Mouse (Mus musculus): ENCODE measurements around the gene Fxyd4. TPM values are rescaled to one million over a fixed set of nuclear protein-coding genes. Genes with fewer than 3 reads are reported as not detected.

The Fxyd4 gene
- polyA plus RNA-seq, 1 experiment from 2014 or later: 2.8 TPM

- no peak overlapping the region for H3K4me3 ChIP-seq
- H3K27ac ChIP-seq (replicated peaks): no peak overlapping the region
- H3K4me1 ChIP-seq: no peaks in the 10 kb centered on the region
- H3K27me3 ChIP-seq (ENCODE audit: low read depth, poor library complexity, severe bottlenecking): no peaks in the 10 kb centered on the region
- no peaks in the 10 kb centered on the region for H3K9me3 ChIP-seq (replicated peaks)
- no peak for DNase-seq (ENCODE audit: low spot score)
- 56% methylated on average over 11 of the region's 11 CpGs for WGBS
- peaks cover 30% of the 10 kb centered on the region for H3K36me3 ChIP-seq
Measured at GRCm38 (mm10) chr6:117932325-117933051, 5.0 kb downstream of the Fxyd4 start.

DNA sequence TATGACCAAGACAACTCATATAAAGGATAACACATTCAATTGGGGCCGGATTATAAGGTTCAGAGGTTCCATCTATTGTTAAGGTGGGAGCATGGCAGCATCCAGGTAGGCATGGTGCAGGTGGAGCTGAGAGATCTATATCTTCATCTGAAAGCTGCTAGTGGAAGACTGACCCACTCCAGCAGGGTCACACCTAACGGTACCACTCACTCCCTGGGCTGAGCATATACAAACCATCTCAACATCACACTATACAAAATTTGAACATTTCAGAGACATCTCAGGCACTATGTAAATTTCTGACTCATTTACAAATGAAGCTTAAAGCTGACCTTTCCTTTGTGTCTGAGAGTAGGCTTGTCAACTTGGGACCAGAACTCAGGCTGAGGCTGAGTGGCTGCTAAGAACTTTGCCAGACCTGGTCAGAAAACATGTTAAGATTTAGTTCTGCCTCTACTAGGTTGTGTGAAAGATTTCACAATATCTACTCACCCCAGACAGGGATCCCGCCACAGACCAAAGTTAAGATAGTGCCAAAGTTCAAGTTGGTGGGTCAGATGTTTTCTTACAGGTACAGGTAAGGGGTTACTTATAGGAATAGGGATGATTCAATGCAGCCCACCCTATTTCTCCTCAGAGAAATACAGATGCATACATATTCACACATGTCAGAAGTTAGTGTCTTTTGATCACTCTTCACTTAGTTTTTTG, 7.4 kb downstream of the Fxyd4 start:
- WGBS: 97% methylated on average over 3 of the region's 3 CpGs
- DNase-seq (ENCODE audit: low spot score): no peak
- Histone ChIP-seq H3K4me1 (no peaks in the 10 kb centered on the region), H3K27me3 (ENCODE audit: low read depth, poor library complexity, severe bottlenecking) (no peaks in the 10 kb centered on the region), H3K9me3 (replicated peaks) (no peaks in the 10 kb centered on the region), H3K27ac (replicated peaks) (no peak overlapping the region), H3K4me3 (no peak overlapping the region), H3K36me3 (peaks cover 51% of the 10 kb centered on the region)

- H3K4me3 ChIP-seq: no peak overlapping the region
- 88% methylated on average over 5 of the region's 5 CpGs for WGBS
- no peak for DNase-seq (ENCODE audit: low spot score)
- H3K27me3 ChIP-seq (ENCODE audit: low read depth, poor library complexity, severe bottlenecking): no peaks in the 10 kb centered on the region
- H3K27ac ChIP-seq (replicated peaks): no peak overlapping the region
- no peaks in the 10 kb centered on the region for H3K4me1 ChIP-seq
- no peaks in the 10 kb centered on the region for H3K9me3 ChIP-seq (replicated peaks)
- peaks cover 54% of the 10 kb centered on the region for H3K36me3 ChIP-seq
Measured at GRCm38 (mm10) chr6:117928746-117929145, 8.7 kb downstream of the Fxyd4 start.

DNA sequence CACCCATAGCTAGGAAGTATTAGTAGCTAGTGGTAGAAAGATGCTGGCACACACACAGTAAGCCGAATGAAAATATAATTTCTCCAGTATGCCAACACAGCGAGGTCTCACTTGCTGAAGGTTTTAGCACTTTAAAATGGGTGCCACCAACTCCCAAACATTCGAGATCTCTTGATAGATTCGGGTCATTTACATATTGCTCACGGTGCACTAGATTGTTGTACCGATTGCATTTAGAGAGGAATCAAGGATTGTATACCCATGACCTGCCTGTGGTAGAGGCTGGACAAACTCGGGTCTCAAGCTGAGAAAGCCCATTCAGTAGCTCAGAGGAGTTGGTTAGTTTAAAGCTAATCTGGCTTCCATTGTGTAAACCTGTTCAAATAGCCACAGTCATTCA, 9.5 kb downstream of the Fxyd4 start:
- Histone ChIP-seq H3K36me3 (peaks cover 59% of the 10 kb centered on the region), H3K9me3 (replicated peaks) (no peaks in the 10 kb centered on the region), H3K27me3 (ENCODE audit: low read depth, poor library complexity, severe bottlenecking) (no peaks in the 10 kb centered on the region)

GRCm38 (mm10) chr6:117926871-117927491, 10.5 kb downstream of the Fxyd4 start:
- no peak for DNase-seq (ENCODE audit: low spot score)
- Histone ChIP-seq H3K4me1 (no peaks in the 10 kb centered on the region), H3K36me3 (peaks cover 68% of the 10 kb centered on the region), H3K4me3 (no peak overlapping the region), H3K27ac (replicated peaks) (no peak overlapping the region), H3K27me3 (ENCODE audit: low read depth, poor library complexity, severe bottlenecking) (no peaks in the 10 kb centered on the region), H3K9me3 (replicated peaks) (no peaks in the 10 kb centered on the region)
- WGBS: 77% methylated on average over 4 of the region's 4 CpGs

More for the DNA sequence above, 9.5 kb downstream of the Fxyd4 start:
- Histone ChIP-seq H3K4me3 (no peak overlapping the region), H3K4me1 (no peaks in the 10 kb centered on the region), H3K27ac (replicated peaks) (no peak overlapping the region)
- no peak for DNase-seq (ENCODE audit: low spot score)
- WGBS: 86% methylated on average over 7 of the region's 7 CpGs

GRCm38 (mm10) chr6:117922041-117922440, 15.5 kb downstream of the Fxyd4 start:
- Histone ChIP-seq H3K27ac (replicated peaks) (no peak overlapping the region), H3K4me1 (peaks cover 27% of the 10 kb centered on the region), H3K4me3 (no peak overlapping the region), H3K9me3 (replicated peaks) (no peaks in the 10 kb centered on the region), H3K36me3 (peaks cover 69% of the 10 kb centered on the region), H3K27me3 (ENCODE audit: low read depth, poor library complexity, severe bottlenecking) (no peaks in the 10 kb centered on the region)
- WGBS: 93% methylated on average over 3 of the region's 3 CpGs
- no peak for DNase-seq (ENCODE audit: low spot score)

GRCm38 (mm10) chr6:117920659-117921640, 16.5 kb downstream of the Fxyd4 start:
- Histone ChIP-seq H3K27ac (replicated peaks) (no peak overlapping the region), H3K36me3 (peaks cover 58% of the 10 kb centered on the region), H3K27me3 (ENCODE audit: low read depth, poor library complexity, severe bottlenecking) (no peaks in the 10 kb centered on the region), H3K4me3 (no peak overlapping the region), H3K9me3 (replicated peaks) (no peaks in the 10 kb centered on the region), H3K4me1 (peaks cover 37% of the 10 kb centered on the region)
- 75% methylated on average over 3 of the region's 3 CpGs for WGBS
- DNase-seq (ENCODE audit: low spot score): no peak

DNA sequence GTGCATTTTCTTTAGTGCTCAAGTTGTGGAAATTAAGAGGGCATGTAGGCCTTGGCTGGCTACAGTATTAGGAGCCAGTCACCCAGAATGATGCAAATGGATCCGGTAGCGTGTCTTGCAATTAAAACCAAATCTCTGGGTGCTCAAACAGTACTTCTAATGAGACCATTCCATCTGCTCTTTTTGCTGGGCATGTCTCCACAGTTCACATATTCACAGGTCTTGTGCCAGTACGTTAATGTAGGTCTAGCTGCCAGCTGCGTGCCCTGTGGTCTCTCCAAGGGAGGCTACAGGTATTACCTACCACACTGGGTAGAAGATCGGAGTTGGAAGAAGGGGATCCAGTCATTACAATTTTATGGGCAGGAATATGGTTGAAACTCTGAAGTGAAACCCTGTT, 19.4 kb downstream of the Fxyd4 start:
- DNase-seq (ENCODE audit: low spot score): no peak
- 51% methylated on average over 5 of the region's 5 CpGs for WGBS
- peak overlapping the region; percentile 94 for H3K27ac ChIP-seq (replicated peaks)
- no peaks in the 10 kb centered on the region for H3K9me3 ChIP-seq (replicated peaks)
- peaks cover 45% of the 10 kb centered on the region for H3K36me3 ChIP-seq
- peak overlapping the region; percentile 79 for H3K4me3 ChIP-seq
- no peaks in the 10 kb centered on the region for H3K27me3 ChIP-seq (ENCODE audit: low read depth, poor library complexity, severe bottlenecking)
- peaks cover 48% of the 10 kb centered on the region for H3K4me1 ChIP-seq

DNA sequence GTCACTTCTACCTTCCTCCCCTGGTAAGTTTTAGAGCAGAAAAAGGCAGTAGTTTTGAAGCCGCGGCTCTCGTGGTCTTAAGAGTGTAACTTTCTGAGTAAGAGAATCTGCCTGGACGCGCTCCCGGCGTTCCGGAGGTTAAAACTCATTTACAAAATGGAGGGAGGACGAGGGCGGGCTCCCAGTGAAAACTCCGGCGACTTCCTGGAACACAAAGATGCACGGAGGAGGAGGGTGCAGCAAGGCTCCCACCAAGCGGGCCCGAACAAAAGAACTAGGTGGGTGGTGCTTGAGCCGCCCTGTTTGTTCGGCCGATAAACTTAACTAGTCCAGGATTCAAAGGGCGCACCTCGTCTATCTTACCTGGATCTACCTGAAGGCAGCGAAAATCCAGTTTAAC, 19.9 kb downstream of the Fxyd4 start:
- Histone ChIP-seq H3K9me3 (replicated peaks) (no peaks in the 10 kb centered on the region), H3K27me3 (ENCODE audit: low read depth, poor library complexity, severe bottlenecking) (no peaks in the 10 kb centered on the region), H3K4me3 (peak overlapping the region; percentile 79), H3K4me1 (peaks cover 48% of the 10 kb centered on the region), H3K27ac (replicated peaks) (peak overlapping the region; percentile 94), H3K36me3 (peaks cover 42% of the 10 kb centered on the region)
- 1% methylated on average over 21 of the region's 21 CpGs for WGBS
- DNase-seq (ENCODE audit: low spot score): peak; percentile 72

DNA sequence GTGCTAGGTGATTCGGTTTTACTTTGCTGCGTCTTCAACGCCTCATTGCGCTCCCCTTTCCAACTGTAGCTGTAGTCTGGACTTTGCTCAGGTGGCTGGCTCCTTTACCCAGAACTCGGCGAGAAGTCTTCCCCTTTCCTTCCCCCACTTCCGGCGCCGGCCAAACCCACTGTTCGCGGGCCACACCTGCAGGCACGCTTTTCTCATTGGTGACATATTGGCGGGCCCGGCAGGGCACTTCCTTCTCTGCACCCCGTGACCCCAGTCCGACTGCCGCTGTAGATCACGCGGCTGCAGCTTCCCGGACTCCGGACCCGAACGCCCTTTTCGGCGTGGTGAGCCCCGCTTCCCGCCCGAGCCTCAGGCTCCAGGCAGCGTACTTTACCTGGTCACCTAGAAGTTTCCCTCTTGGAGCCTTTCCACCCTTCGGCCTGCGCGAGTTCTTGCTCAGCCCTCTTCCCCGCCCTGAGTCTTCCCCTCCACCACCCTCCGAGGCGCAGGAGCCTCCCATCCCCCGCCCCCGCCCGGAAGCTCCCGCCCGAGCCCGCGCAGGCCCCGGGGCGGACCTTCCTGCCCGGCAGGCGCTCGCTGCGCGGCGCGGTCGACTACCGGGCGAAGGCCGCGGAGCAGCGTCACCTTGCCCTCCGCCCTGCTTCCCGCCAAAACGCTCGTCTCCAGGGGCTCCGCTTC, 20.6 kb downstream of the Fxyd4 start:
- under 1% methylated on average over 62 of the region's 62 CpGs for WGBS
- Histone ChIP-seq H3K4me1 (peaks cover 48% of the 10 kb centered on the region), H3K4me3 (peak overlapping the region; percentile 79), H3K9me3 (replicated peaks) (no peaks in the 10 kb centered on the region), H3K27me3 (ENCODE audit: low read depth, poor library complexity, severe bottlenecking) (no peaks in the 10 kb centered on the region), H3K27ac (replicated peaks) (peak overlapping the region; percentile 94), H3K36me3 (peaks cover 35% of the 10 kb centered on the region)
- DNase-seq (ENCODE audit: low spot score): peak; percentile 86

DNA sequence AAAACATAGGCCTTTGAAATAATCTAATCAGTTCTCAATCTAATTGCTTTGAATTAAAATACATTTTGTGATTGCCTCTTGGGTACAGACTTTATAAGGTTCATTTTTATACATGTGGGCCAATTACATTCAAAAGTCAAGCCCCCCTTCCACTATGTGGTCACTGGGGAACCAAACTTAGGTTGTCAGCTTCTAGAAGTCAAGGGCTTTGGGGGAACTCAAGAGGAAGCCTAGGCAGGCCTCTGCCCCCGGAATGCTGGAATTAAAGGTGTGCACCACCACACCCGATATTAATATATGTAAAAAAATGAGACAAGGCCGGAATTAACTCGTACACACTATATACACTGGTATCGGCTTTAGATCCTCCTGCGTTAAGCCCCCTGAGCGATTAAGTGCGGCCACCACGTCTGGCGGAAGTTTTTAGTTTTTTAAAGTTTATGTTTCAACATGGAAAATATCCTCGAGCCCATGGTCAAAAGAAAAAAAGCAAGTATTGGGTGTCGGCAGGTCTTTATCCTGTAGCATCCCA, 21.2 kb downstream of the Fxyd4 start:
- Histone ChIP-seq H3K27me3 (ENCODE audit: low read depth, poor library complexity, severe bottlenecking) (no peaks in the 10 kb centered on the region), H3K36me3 (peaks cover 28% of the 10 kb centered on the region), H3K4me1 (peaks cover 48% of the 10 kb centered on the region), H3K9me3 (replicated peaks) (no peaks in the 10 kb centered on the region), H3K4me3 (peak overlapping the region; percentile 79), H3K27ac (replicated peaks) (peak overlapping the region; percentile 94)
- 2% methylated on average over 12 of the region's 12 CpGs for WGBS
- no peak for DNase-seq (ENCODE audit: low spot score)
